Mouse (Mus musculus) liver, embryonic 14.5 days (tissue): Measurements from ENCODE around the gene Stard13. TPM values are rescaled to one million over a fixed set of nuclear protein-coding genes. Genes with fewer than 3 reads are reported as not detected.

Experiments
- ATAC-seq: fragments of 200-750 bp; cut with Nextera tagmentation; 2 replicates; pipeline ENCODE4 v1.8.0; 2017; ENCODE audit warnings: moderate number of reproducible peaks, mild to moderate bottlenecking, moderate library complexity; ENCODE audit not compliant: insufficient read depth
- DNase-seq, 3 experiments: peaks; one replicate each; pipeline ENCODE4 v3.0.0-alpha.2; 2012 to 2013; ENCODE audit warnings: low read depth in 3 of 3, low spot score in 3 of 3
- H3K27ac ChIP-seq: fragments of 300-500 bp; sonication (generic); 2 replicates; pipeline ENCODE4 v1.5.1; 2014; ENCODE audit warnings: moderate library complexity, mild to moderate bottlenecking, control low read depth, inconsistent platforms
- H3K27me3 ChIP-seq: fragments of 300-500 bp; sonication (generic); 2 replicates; pipeline ENCODE4 v1.6.1; 2014; ENCODE audit warnings: mild to moderate bottlenecking, low read length, moderate library complexity; ENCODE audit not compliant: control insufficient read depth, insufficient read depth
- H3K36me3 ChIP-seq: fragments of 300-500 bp; sonication (generic); replicated peaks from 2 replicates; pipeline ENCODE4 v1.6.1; 2014; ENCODE audit warnings: low read depth; ENCODE audit not compliant: control insufficient read depth, insufficient read depth
- H3K4me1 ChIP-seq, 2 experiments: fragments of 200-500 bp in 1 of 2; fragments of 300-500 bp in 1 of 2; sonication (generic) in 1 of 2; replicated peaks; 2 replicates each; pipeline ENCODE4 v1.6.1; 2012 to 2014; ENCODE audit warnings: antibody characterized with exemption in 1 of 2, inconsistent platforms in 1 of 2, low read length in 1 of 2; ENCODE audit not compliant: control insufficient read depth in 2 of 2, insufficient read depth in 2 of 2
- H3K4me2 ChIP-seq: fragments of 300-500 bp; sonication (generic); 2 replicates; pipeline ENCODE4 v1.6.1; 2014; ENCODE audit warnings: low read depth, mild to moderate bottlenecking, control low read depth, moderate library complexity
- H3K4me3 ChIP-seq, 2 experiments: fragments of 200-500 bp in 1 of 2; fragments of 300-500 bp in 1 of 2; sonication (generic) in 1 of 2; 2 replicates each; pipeline ENCODE4 v1.5.1; 2012 to 2014; ENCODE audit warnings: low read depth in 2 of 2, low read length in 2 of 2, mild to moderate bottlenecking in 2 of 2, control low read depth in 1 of 2, inconsistent platforms in 1 of 2, moderate library complexity in 1 of 2; ENCODE audit not compliant: insufficient read depth in 1 of 2
- H3K9ac ChIP-seq: fragments of 300-500 bp; sonication (generic); replicated peaks from 2 replicates; pipeline ENCODE4 v1.6.1; 2014; ENCODE audit warnings: mild to moderate bottlenecking, control low read depth, moderate library complexity
- H3K9me3 ChIP-seq: fragments of 300-500 bp; sonication (generic); 2 replicates; pipeline ENCODE4 v1.6.1; 2016; ENCODE audit warnings: low read length, mixed read lengths; ENCODE audit not compliant: control insufficient read depth
- CTCF ChIP-seq: IDR thresholded peaks from 2 replicates; pipeline ENCODE4 v1.5.1; 2016; ENCODE audit warnings: antibody characterized with exemption, low read depth, control low read depth
- EP300 ChIP-seq: IDR thresholded peaks from 2 replicates; pipeline ENCODE4 v1.6.1; 2016; ENCODE audit warnings: antibody characterized with exemption, low read depth
- WGBS: fragments of 180-500 bp; shearing (Covaris S2); extraction: QIAGEN DNeasy Blood & Tissue Kit; methylation state at CpG from one replicate; pipeline ENCODE4 v1.1.7; 2014; ENCODE audit not compliant: insufficient replicate concordance; 5-methylcytosine and 5-hydroxymethylcytosine counted together
- polyA plus RNA-seq, 2 experiments: library from polyadenylated mRNA; depleted of rRNA in 1 of 2; stranded (reverse) in 1 of 2; unstranded in 1 of 2; fragments of >200 nt; fragmentation: Nextera tagmentation in 1 of 2; extraction: Ambion mirVana in 1 of 2; gene quantifications; 2 replicates each; pipeline versions ENCODE4 v1.2.1 to v1.2.3; 2012 to 2014

The Stard13 gene
- polyA plus RNA-seq, 2 experiments: 0.56 to 1.1 TPM

DNA sequence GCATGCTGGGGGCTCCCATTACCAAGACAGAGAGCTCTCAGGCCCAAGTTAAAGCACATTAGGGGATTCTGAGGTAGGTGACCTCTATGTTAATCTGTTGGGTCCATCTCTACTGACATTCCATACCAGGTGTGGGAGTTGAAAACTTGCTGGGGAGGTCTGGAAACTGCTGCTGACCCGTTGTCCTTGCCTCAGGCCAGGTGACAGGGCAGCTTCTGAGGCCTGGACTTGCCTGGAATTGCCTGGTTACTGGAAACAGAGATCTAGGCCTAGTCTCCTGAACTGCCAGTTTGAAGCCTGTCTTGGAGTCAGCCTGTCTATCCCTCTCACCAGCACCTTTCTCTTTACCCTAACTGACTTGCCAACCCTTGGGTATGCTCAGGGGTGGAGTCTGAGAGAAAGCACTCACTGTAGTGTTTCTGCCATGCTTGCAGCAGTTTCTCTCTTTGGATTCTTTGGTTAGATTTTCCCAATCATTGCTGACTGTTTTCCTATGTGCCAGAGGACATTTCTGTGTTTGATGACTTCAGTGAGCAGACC is 229.3 kb downstream of the Stard13 start:
- DNase-seq: no peak
- no peaks in the 10 kb centered on the region for H3K36me3 ChIP-seq

DNA sequence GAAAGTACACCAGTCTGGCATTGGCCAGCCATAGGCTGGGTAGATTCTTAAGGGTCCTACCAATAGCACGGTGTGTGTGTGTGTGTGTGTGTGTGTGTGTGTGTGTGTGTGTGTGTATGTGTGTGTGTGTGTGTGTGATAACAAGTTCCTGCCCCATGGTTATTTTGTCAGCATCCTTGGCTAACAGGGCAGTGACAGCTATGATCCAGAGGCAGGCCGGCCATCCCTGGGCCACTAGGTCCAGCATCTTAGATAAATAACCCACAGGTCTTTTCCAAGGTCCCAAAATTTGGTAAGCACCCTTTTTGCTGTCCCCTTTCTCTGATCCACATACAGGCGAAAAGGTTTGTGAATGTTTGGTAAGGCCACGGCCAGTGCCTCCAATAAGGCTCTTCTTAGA is 231.6 kb downstream of the Stard13 start:
- Histone ChIP-seq H3K36me3 (no peaks in the 10 kb centered on the region), H3K9me3 (no peaks in the 10 kb centered on the region), H3K27me3 (no peaks in the 10 kb centered on the region), H3K9ac (no peak overlapping the region), H3K4me1 (no peaks in the 10 kb centered on the region), H3K27ac (no peak overlapping the region), H3K4me2 (no peak overlapping the region), H3K4me3 (no peak overlapping the region)
- DNase-seq: no peak
- no peak for TF ChIP-seq CTCF
- TF ChIP-seq EP300: no peak
- WGBS: 63% methylated on average over 4 of the region's 4 CpGs
- ATAC-seq: no peak

More for the DNA sequence above, 229.3 kb downstream of the Stard13 start:
- ATAC-seq: no peak
- H3K9ac ChIP-seq: no peak overlapping the region
- H3K9me3 ChIP-seq: no peaks in the 10 kb centered on the region
- no peaks in the 10 kb centered on the region for H3K27me3 ChIP-seq
- no peak overlapping the region for H3K27ac ChIP-seq
- TF ChIP-seq CTCF: no peak
- no peak for TF ChIP-seq EP300
- WGBS: 57% methylated on average over 1 of the region's 1 CpGs
- H3K4me2 ChIP-seq: no peak overlapping the region
- no peaks in the 10 kb centered on the region for H3K4me1 ChIP-seq
- no peak overlapping the region for H3K4me3 ChIP-seq

DNA sequence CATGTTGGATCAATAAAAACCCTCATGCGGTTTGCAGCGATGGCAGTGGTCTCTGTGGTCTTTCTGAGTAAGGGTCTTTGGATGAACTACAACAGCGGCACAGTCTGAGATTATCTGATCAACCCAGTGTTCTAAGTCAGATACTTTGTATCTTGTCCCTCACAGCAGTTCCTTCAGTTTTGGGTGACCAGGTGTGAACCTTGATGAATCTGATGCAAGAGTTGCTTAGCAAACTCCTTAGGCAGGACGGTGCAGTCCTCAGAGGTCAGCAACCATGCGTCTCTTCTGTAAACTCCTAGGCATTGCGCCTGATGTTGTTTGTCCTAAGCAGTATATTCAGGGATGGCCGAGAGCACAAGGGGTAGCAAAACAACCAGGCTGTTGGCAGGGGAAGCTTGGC is 232.5 kb downstream of the Stard13 start:
- Histone ChIP-seq H3K36me3 (no peaks in the 10 kb centered on the region), H3K4me2 (no peak overlapping the region), H3K27ac (no peak overlapping the region), H3K4me1 (no peaks in the 10 kb centered on the region), H3K4me3 (no peak overlapping the region), H3K9ac (no peak overlapping the region), H3K9me3 (no peaks in the 10 kb centered on the region), H3K27me3 (no peaks in the 10 kb centered on the region)
- ATAC-seq (no peak), DNase-seq (no peak)
- WGBS: 61% methylated on average over 7 of the region's 7 CpGs
- no peak for TF ChIP-seq CTCF
- TF ChIP-seq EP300: no peak

GRCm38 (mm10) chr5:150996586-150996985 is 237.1 kb downstream of the Stard13 start:
- Histone ChIP-seq H3K9me3 (no peaks in the 10 kb centered on the region), H3K4me1 (no peaks in the 10 kb centered on the region), H3K27ac (no peak overlapping the region), H3K9ac (no peak overlapping the region), H3K27me3 (no peaks in the 10 kb centered on the region), H3K4me2 (no peak overlapping the region), H3K36me3 (no peaks in the 10 kb centered on the region), H3K4me3 (no peak overlapping the region)
- ATAC-seq: 0 out of 2 replicates have a peak, but pooled peaks have one; percentile 13
- TF ChIP-seq EP300: no peak
- no peak for TF ChIP-seq CTCF
- WGBS: 53% methylated on average over 2 of the region's 2 CpGs
- no peak for DNase-seq

- Histone ChIP-seq H3K36me3 (no peaks in the 10 kb centered on the region), H3K4me1 (no peaks in the 10 kb centered on the region), H3K27ac (no peak overlapping the region), H3K27me3 (no peaks in the 10 kb centered on the region), H3K4me3 (no peak overlapping the region), H3K9ac (no peak overlapping the region), H3K4me2 (no peak overlapping the region), H3K9me3 (no peaks in the 10 kb centered on the region)
- 74% methylated on average over 7 of the region's 7 CpGs for WGBS
- no peak for ATAC-seq
- TF ChIP-seq CTCF (no peak), EP300 (no peak)
- no peak for DNase-seq
These were observed 239.5 kb downstream of the Stard13 start for GRCm38 (mm10) chr5:150994096-150994495.

Other genes with a start within 250 kb of the Stard13 start
- not detected in 2 replicates for gene Gm42906, start 194.3 kb upstream of the Stard13 start, polyA plus RNA-seq (2012; rRNA removed)
- gene Gm42906, start 194.3 kb upstream of the Stard13 start, polyA plus RNA-seq (2014; fragmentation: Nextera tagmentation; extraction: Ambion mirVana): not detected in 2 replicates